Mouse (Mus musculus) forebrain, embryonic 15.5 days (tissue): ENCODE measurements at regions not wholly inside any gene's neighbourhood (a gene's known extent, or its start where the extent isn't known, plus 50 kb on each side); places are given as distances from the start of the nearest gene placed in this dataset.
A peak's percentile ranks its signal among the peaks of the same experiment; 100 is the strongest.
"Not testable (repeated sequence)": the region's sequence is repeated elsewhere in the genome, so short reads cannot be mapped to it uniquely, and the experiment has no call there.

Experiments
- ATAC-seq: fragments of 200-750 bp; cut with Nextera tagmentation; replicated peaks from 2 replicates; pipeline ENCODE4 v1.8.0; 2017; ENCODE audit warnings: mild to moderate bottlenecking, moderate TSS enrichment, moderate library complexity
- H3K27ac ChIP-seq: fragments of 300-500 bp; sonication (generic); replicated peaks from 2 replicates; pipeline ENCODE4 v1.5.1; 2015; ENCODE audit warnings: mild to moderate bottlenecking, inconsistent platforms
- H3K27me3 ChIP-seq: fragments of 300-500 bp; sonication (generic); 2 replicates; pipeline ENCODE4 v1.6.1; 2015; ENCODE audit warnings: inconsistent platforms
- H3K36me3 ChIP-seq: fragments of 300-500 bp; sonication (generic); 2 replicates; pipeline ENCODE4 v1.6.1; 2015; ENCODE audit warnings: mild to moderate bottlenecking, inconsistent platforms
- H3K4me1 ChIP-seq: fragments of 300-500 bp; sonication (generic); 2 replicates; pipeline ENCODE4 v1.6.1; 2015; ENCODE audit warnings: inconsistent platforms
- H3K4me2 ChIP-seq: fragments of 300-500 bp; sonication (generic); replicated peaks from 2 replicates; pipeline ENCODE4 v1.6.1; 2015; ENCODE audit warnings: mild to moderate bottlenecking, inconsistent platforms
- H3K4me3 ChIP-seq: fragments of 300-500 bp; sonication (generic); 2 replicates; pipeline ENCODE4 v1.5.1; 2015; ENCODE audit warnings: mild to moderate bottlenecking, inconsistent platforms
- H3K9ac ChIP-seq: fragments of 300-500 bp; sonication (generic); replicated peaks from 2 replicates; pipeline ENCODE4 v1.6.1; 2015; ENCODE audit warnings: mild to moderate bottlenecking, inconsistent platforms
- H3K9me3 ChIP-seq: fragments of 300-500 bp; sonication (generic); 2 replicates; pipeline ENCODE4 v1.6.1; 2016; ENCODE audit warnings: inconsistent platforms
- WGBS: fragments of 180-500 bp; shearing (Covaris S2); methylation state at CpG from one replicate; pipeline ENCODE4 v1.1.7; 2015; ENCODE audit warnings: mixed read lengths; 5-methylcytosine and 5-hydroxymethylcytosine counted together

GRCm38 (mm10) chr16:79308541-79308940 lies 217.6 kb upstream of the Tmprss15 start:
- no peak overlapping the region for H3K4me2 ChIP-seq
- H3K4me3 ChIP-seq, result no peak overlapping the region
- H3K27me3 ChIP-seq, result no peaks in the 10 kb centered on the region
- ATAC-seq, result no peak
- no peak overlapping the region for H3K9ac ChIP-seq
- H3K27ac ChIP-seq, result no peak overlapping the region
- H3K4me1 ChIP-seq, result no peaks in the 10 kb centered on the region
- 81% methylated on average over 1 of the region's 1 CpGs for WGBS
- no peaks in the 10 kb centered on the region for H3K36me3 ChIP-seq
- no peaks in the 10 kb centered on the region for H3K9me3 ChIP-seq

DNA sequence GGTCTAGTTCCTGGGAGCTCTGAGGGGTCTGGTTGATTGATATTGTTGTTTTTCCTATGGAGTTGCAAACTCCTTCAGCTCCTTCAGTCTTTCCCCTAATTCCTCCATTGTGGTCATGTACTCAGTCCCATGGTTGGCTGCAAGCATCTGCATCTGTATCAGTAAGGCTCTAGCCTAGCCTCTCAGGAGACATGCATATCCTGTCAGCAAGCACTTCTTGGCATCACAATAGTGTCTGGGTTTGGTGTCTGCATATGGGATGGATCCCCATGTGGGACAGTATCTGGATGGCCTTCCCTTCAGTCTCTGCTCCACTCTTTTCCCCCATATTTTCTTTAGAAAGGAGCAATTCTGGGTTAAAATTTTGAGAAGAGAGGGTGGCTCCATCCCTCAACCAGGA lies 205.7 kb upstream of the Tmprss15 start:
- not testable (repeated sequence) for H3K36me3 ChIP-seq, H3K9ac ChIP-seq, H3K27ac ChIP-seq, H3K4me2 ChIP-seq, H3K4me1 ChIP-seq, H3K9me3 ChIP-seq, H3K4me3 ChIP-seq, ATAC-seq, H3K27me3 ChIP-seq

- Histone ChIP-seq H3K4me3 (no peak overlapping the region), H3K27me3 (no peaks in the 10 kb centered on the region), H3K9me3 (no peaks in the 10 kb centered on the region), H3K36me3 (no peaks in the 10 kb centered on the region), H3K9ac (no peak overlapping the region), H3K4me2 (no peak overlapping the region), H3K27ac (no peak overlapping the region), H3K4me1 (no peaks in the 10 kb centered on the region)
- WGBS, result 96% methylated on average over 2 of the region's 2 CpGs
- no peak for ATAC-seq
These were observed 188.1 kb upstream of the Tmprss15 start for GRCm38 (mm10) chr16:79279006-79279405.

DNA sequence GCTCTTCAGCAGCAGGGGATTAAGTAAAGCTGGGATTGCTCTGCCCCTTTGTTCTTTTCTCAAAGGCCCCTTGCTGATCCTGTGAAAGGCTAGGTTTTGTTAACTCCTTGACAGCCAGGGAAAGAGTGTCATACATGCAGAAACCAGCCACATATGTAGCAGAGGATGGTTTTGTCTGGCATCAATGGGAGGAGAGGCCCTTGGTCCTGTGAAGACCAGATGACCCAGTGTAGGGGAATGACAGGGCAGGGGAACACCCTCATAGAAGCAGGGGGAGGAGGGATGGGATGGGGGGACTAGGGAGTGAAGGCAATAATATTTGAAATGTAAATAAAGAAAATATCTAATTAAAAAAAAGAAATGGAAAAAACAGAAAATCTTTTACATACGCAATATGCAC lies 165.6 kb upstream of the Tmprss15 start:
- Histone ChIP-seq H3K27ac (no peak overlapping the region), H3K9ac (no peak overlapping the region), H3K4me1 (no peaks in the 10 kb centered on the region), H3K9me3 (no peaks in the 10 kb centered on the region), H3K4me3 (no peak overlapping the region), H3K36me3 (no peaks in the 10 kb centered on the region), H3K27me3 (no peaks in the 10 kb centered on the region), H3K4me2 (no peak overlapping the region)
- WGBS, result 95% methylated on average over 1 of the region's 1 CpGs
- no peak for ATAC-seq

DNA sequence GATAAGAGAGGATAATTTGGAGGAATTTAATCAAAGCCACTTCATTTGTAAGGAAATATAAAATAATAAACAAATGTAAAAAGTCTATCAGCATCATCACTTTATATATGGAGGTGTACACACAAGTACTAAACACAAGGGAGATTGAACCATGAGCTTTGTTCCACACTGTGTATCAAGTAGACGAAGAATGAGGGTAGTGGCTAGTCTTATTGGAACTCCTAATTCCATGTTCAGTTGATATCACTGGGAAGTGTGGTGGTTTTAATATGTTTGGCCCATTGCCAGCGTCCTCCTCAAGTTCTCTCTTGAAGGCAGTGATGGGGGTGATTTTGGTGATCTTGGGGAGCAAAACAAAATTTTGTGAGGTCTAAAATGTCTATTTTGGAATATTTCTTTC lies 165.2 kb upstream of the Tmprss15 start:
- Histone ChIP-seq H3K27me3 (no peaks in the 10 kb centered on the region), H3K4me3 (no peak overlapping the region), H3K27ac (no peak overlapping the region), H3K9me3 (no peaks in the 10 kb centered on the region), H3K9ac (no peak overlapping the region), H3K36me3 (no peaks in the 10 kb centered on the region), H3K4me2 (no peak overlapping the region), H3K4me1 (no peaks in the 10 kb centered on the region)
- 31% methylated on average over 2 of the region's 2 CpGs for WGBS
- ATAC-seq, result no peak

DNA sequence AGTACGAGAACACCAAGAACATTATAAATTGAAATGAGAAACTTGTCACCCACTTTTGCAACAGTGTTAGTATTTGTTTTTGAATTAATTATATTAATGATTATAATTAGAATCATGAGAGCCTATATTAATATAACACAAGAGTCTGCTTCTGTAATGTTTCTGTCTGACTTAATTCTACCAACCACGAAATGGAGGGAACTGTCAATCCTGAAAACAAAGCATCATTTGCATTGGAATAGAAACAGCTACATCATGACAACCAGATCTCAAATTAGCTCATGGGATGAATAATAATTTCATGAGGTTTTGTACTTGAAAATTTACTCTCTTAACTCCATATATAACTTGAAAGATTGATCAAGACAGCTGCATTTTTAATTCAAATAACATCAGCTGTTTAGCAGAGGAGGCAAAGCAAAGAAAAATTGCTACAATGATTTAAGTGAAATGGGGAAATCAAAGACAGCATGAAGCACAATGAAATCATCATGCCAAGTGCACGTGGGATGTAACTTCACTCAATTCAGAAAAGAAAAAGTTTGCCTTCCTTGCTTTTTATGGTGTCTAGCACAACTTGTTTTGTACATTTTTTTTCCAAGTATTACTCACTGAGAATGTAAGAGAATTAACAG lies 150.1 kb upstream of the Tmprss15 start:
- no peaks in the 10 kb centered on the region for H3K4me1 ChIP-seq
- H3K4me3 ChIP-seq, result no peak overlapping the region
- no peak overlapping the region for H3K4me2 ChIP-seq
- no peaks in the 10 kb centered on the region for H3K9me3 ChIP-seq
- H3K9ac ChIP-seq, result no peak overlapping the region
- peak; percentile 67 for ATAC-seq
- 29% methylated on average over 3 of the region's 3 CpGs for WGBS
- no peaks in the 10 kb centered on the region for H3K27me3 ChIP-seq
- H3K36me3 ChIP-seq, result no peaks in the 10 kb centered on the region
- H3K27ac ChIP-seq, result no peak overlapping the region

GRCm38 (mm10) chr16:79240191-79240590 lies 149.3 kb upstream of the Tmprss15 start:
- Histone ChIP-seq H3K36me3 (no peaks in the 10 kb centered on the region), H3K9me3 (no peaks in the 10 kb centered on the region), H3K27ac (no peak overlapping the region), H3K9ac (no peak overlapping the region), H3K4me2 (no peak overlapping the region), H3K27me3 (no peaks in the 10 kb centered on the region), H3K4me3 (no peak overlapping the region), H3K4me1 (no peaks in the 10 kb centered on the region)
- 72% methylated on average over 2 of the region's 2 CpGs for WGBS
- ATAC-seq, result no peak

GRCm38 (mm10) chr16:79191196-79191595 lies 100.3 kb upstream of the Tmprss15 start:
- H3K9ac ChIP-seq, result no peak overlapping the region
- H3K4me1 ChIP-seq, result no peaks in the 10 kb centered on the region
- 70% methylated on average over 7 of the region's 7 CpGs for WGBS
- no peak for ATAC-seq
- H3K9me3 ChIP-seq, result no peaks in the 10 kb centered on the region
- no peak overlapping the region for H3K27ac ChIP-seq
- H3K36me3 ChIP-seq, result no peaks in the 10 kb centered on the region
- H3K27me3 ChIP-seq, result no peaks in the 10 kb centered on the region
- H3K4me2 ChIP-seq, result no peak overlapping the region
- H3K4me3 ChIP-seq, result no peak overlapping the region

DNA sequence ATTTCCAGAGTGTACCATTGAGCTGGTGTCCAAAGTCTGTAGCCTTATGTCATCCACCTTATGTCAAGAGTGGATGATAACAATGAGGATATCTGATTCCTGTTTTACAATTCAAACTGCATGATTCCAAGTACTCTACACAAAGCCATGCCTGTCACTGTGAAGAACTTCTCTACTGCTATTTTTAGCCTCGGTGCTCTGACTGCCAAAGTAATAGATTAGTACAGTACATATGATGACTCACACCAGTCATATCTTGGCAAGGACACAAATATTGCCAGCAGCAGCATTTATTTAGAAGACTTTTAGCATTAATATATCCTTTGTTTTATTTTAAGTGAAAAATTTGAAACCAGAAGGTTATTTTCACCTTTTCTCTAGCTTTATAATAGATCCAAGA lies 95.6 kb upstream of the Tmprss15 start:
- H3K9me3 ChIP-seq, result no peaks in the 10 kb centered on the region
- no peak overlapping the region for H3K4me2 ChIP-seq
- H3K4me3 ChIP-seq, result no peak overlapping the region
- no peaks in the 10 kb centered on the region for H3K27me3 ChIP-seq
- no peak overlapping the region for H3K9ac ChIP-seq
- ATAC-seq, result no peak
- H3K36me3 ChIP-seq, result no peaks in the 10 kb centered on the region
- no peaks in the 10 kb centered on the region for H3K4me1 ChIP-seq
- 60% methylated on average over 1 of the region's 1 CpGs for WGBS
- H3K27ac ChIP-seq, result no peak overlapping the region

- Histone ChIP-seq H3K9ac (no peak overlapping the region), H3K4me2 (no peak overlapping the region), H3K36me3 (no peaks in the 10 kb centered on the region), H3K4me3 (no peak overlapping the region), H3K9me3 (no peaks in the 10 kb centered on the region), H3K4me1 (peaks cover 2% of the 10 kb centered on the region), H3K27me3 (no peaks in the 10 kb centered on the region), H3K27ac (no peak overlapping the region)
- 82% methylated on average over 2 of the region's 2 CpGs for WGBS
- no peak for ATAC-seq
These were observed 91.6 kb upstream of the Tmprss15 start for GRCm38 (mm10) chr16:79182474-79182873.

- peaks cover 11% of the 10 kb centered on the region for H3K4me1 ChIP-seq
- no peaks in the 10 kb centered on the region for H3K27me3 ChIP-seq
- 9% methylated on average over 15 of the region's 15 CpGs for WGBS
- H3K9ac ChIP-seq, result 0 out of 2 replicates have a peak overlapping the region, but pooled peaks have one; percentile 11
- peak overlapping the region; percentile 24 for H3K4me3 ChIP-seq
- peak overlapping the region; percentile 53 for H3K27ac ChIP-seq
- no peaks in the 10 kb centered on the region for H3K36me3 ChIP-seq
- peak overlapping the region; percentile 45 for H3K4me2 ChIP-seq
- peak; percentile 88 for ATAC-seq
- no peaks in the 10 kb centered on the region for H3K9me3 ChIP-seq
These were observed 86.6 kb upstream of the Tmprss15 start for GRCm38 (mm10) chr16:79177299-79177999.

GRCm38 (mm10) chr16:79176832-79177243 lies 85.9 kb upstream of the Tmprss15 start:
- Histone ChIP-seq H3K9me3 (no peaks in the 10 kb centered on the region), H3K4me3 (peak overlapping the region; percentile 24; the same call in 1 of the 2 replicates), H3K27me3 (no peaks in the 10 kb centered on the region), H3K4me1 (peaks cover 11% of the 10 kb centered on the region), H3K36me3 (no peaks in the 10 kb centered on the region), H3K9ac (0 out of 2 replicates have a peak overlapping the region, but pooled peaks have one; percentile 11), H3K4me2 (peak overlapping the region; percentile 45), H3K27ac (peak overlapping the region; percentile 53)
- ATAC-seq, result peak; percentile 80
- WGBS, result 5% methylated on average over 6 of the region's 6 CpGs

DNA sequence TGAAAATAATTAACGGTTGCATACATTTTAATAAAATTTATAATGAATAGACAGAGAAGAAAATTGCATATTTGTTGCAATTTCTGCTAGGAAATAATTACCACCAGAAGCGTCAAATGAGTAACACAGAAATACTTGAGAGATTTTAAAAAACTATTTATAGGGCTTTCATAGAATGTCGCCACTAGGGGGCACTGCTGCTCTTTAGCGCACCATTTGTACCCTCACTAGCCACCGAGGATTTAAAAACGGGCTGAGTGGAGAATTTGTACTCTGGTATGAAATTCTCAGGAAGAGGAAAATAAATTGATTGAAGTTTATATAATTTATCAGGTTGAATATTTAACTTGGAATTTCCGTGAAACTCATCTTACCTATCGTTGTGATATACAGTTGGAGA lies 77.3 kb upstream of the Tmprss15 start:
- Histone ChIP-seq H3K4me1 (no peaks in the 10 kb centered on the region), H3K4me2 (no peak overlapping the region), H3K9me3 (no peaks in the 10 kb centered on the region), H3K9ac (no peak overlapping the region), H3K27ac (no peak overlapping the region), H3K36me3 (no peaks in the 10 kb centered on the region), H3K27me3 (no peaks in the 10 kb centered on the region), H3K4me3 (no peak overlapping the region)
- 15% methylated on average over 8 of the region's 8 CpGs for WGBS
- peak; percentile 80; the same call in 1 of the 2 replicates for ATAC-seq
